In the genomic region with DNA sequence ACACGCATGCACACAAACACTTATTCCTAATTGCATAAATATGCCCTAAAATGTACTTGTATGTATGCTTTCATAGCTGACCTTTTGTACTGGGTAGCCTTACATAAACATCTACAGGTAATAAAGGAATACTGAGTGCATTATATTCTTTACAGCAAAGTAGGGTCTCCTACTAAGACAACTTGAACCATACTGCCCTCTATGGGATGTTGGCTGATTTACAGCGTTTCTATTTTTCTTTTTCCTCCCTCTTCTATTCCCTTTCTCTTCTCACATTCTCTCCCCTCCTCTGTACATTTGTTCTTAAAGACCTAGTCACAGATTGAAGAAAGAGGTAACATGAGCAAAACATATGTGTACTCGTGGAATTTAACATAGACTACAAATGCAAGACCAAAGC, we compare ENCODE assay signal across 14 mouse cellular contexts. TPM values are rescaled to one million over a fixed set of nuclear protein-coding genes. Genes with fewer than 3 reads are reported as not detected.
DNase-seq lines count a peak whose midpoint lies in the region; ATAC-seq and TF ChIP-seq lines count a peak whose summit lies in the region.
"Had no signal": no experiment of that assay in that cellular context is flagged by ENCODE, and none has a peak within 500 bp of the region (broad histone marks: within the 10 kb centered on the region; RNA-seq: fewer than 3 reads in every experiment).

No protein-coding gene starts in this region.

- no peak for TF ChIP-seq EP300 in stomach, postnatal 0 days (optimal IDR thresholded peaks at IDR 0.05)

- no peak overlapping the region for H3K27ac ChIP-seq in intestine, postnatal 0 days (ENCODE audit: low read depth, low read length)
- H3K27ac ChIP-seq in intestine, embryonic 16.5 days (ENCODE audit: low read length), result no peak overlapping the region
- no peak overlapping the region for H3K27ac ChIP-seq in midbrain, embryonic 14.5 days (replicated peaks; ENCODE audit: low read depth, low read length)
- H3K27ac ChIP-seq in midbrain, embryonic 13.5 days, result no peak overlapping the region
- no peak overlapping the region for H3K27ac ChIP-seq in stomach, postnatal 0 days (replicated peaks)
- H3K27ac ChIP-seq: heart, embryonic 13.5 days; limb, embryonic 10.5 days had no signal

- H3K4me1 ChIP-seq in intestine, postnatal 0 days (replicated peaks; ENCODE audit: control insufficient read depth, insufficient read depth, low read length), result no peaks in the 10 kb centered on the region
- H3K4me1 ChIP-seq in intestine, embryonic 16.5 days (ENCODE audit: control insufficient read depth, insufficient read depth, low read length), result no peaks in the 10 kb centered on the region
- no peaks in the 10 kb centered on the region for H3K4me1 ChIP-seq in midbrain, embryonic 14.5 days (ENCODE audit: control insufficient read depth, insufficient read depth, low read length)
- no peaks in the 10 kb centered on the region for H3K4me1 ChIP-seq in midbrain, embryonic 13.5 days (replicated peaks)
- H3K4me1 ChIP-seq in stomach, postnatal 0 days (replicated peaks; ENCODE audit: control insufficient read depth, insufficient read depth), result no peaks in the 10 kb centered on the region
- H3K4me1 ChIP-seq: heart, embryonic 13.5 days; limb, embryonic 10.5 days had no signal

- H3K9me3 ChIP-seq in intestine, postnatal 0 days (ENCODE audit: control insufficient read depth), result no peaks in the 10 kb centered on the region
- H3K9me3 ChIP-seq in intestine, embryonic 16.5 days (ENCODE audit: control insufficient read depth, low read length), result no peaks in the 10 kb centered on the region
- no peaks in the 10 kb centered on the region for H3K9me3 ChIP-seq in midbrain, embryonic 14.5 days (ENCODE audit: control insufficient read depth, low read length)
- no peaks in the 10 kb centered on the region for H3K9me3 ChIP-seq in midbrain, embryonic 13.5 days
- H3K9me3 ChIP-seq in stomach, postnatal 0 days (ENCODE audit: control insufficient read depth, low read length), result no peaks in the 10 kb centered on the region
- H3K9me3 ChIP-seq: G1E; heart, embryonic 13.5 days; limb, embryonic 10.5 days had no signal

- WGBS in intestine, postnatal 0 days, result 35% methylated on average over 3 of the region's 3 CpGs
- whole genome bisulfite sequencing in intestine, embryonic 16.5 days, result 36% methylated on average over 3 of the region's 3 CpGs
- 36% methylated on average over 3 of the region's 3 CpGs for WGBS in midbrain, embryonic 14.5 days
- 35% methylated on average over 3 of the region's 3 CpGs for WGBS in midbrain, embryonic 13.5 days
- 31% methylated on average over 3 of the region's 3 CpGs for WGBS in stomach, postnatal 0 days

- no peak overlapping the region for H3K4me2 ChIP-seq in intestine, postnatal 0 days (replicated peaks; ENCODE audit: low read depth)
- H3K4me2 ChIP-seq in intestine, embryonic 16.5 days (ENCODE audit: low read depth, low read length), result no peak overlapping the region
- no peak overlapping the region for H3K4me2 ChIP-seq in midbrain, embryonic 14.5 days (ENCODE audit: low read length)
- no peak overlapping the region for H3K4me2 ChIP-seq in midbrain, embryonic 13.5 days (replicated peaks)
- H3K4me2 ChIP-seq in stomach, postnatal 0 days (replicated peaks; ENCODE audit: low read depth), result no peak overlapping the region
- H3K4me2 ChIP-seq: heart, embryonic 13.5 days had no signal

- no peaks in the 10 kb centered on the region for H3K27me3 ChIP-seq in intestine, postnatal 0 days (replicated peaks; ENCODE audit: control insufficient read depth, insufficient read depth, low read length)
- no peaks in the 10 kb centered on the region for H3K27me3 ChIP-seq in intestine, embryonic 16.5 days (replicated peaks; ENCODE audit: control insufficient read depth, insufficient read depth, low read length)
- H3K27me3 ChIP-seq in midbrain, embryonic 14.5 days (ENCODE audit: control insufficient read depth, insufficient read depth, low read length), result no peaks in the 10 kb centered on the region
- no peaks in the 10 kb centered on the region for H3K27me3 ChIP-seq in midbrain, embryonic 13.5 days
- H3K27me3 ChIP-seq in stomach, postnatal 0 days (ENCODE audit: control insufficient read depth, insufficient read depth, low read length), result no peaks in the 10 kb centered on the region
- H3K27me3 ChIP-seq: heart, embryonic 13.5 days had no signal

- no peak for ATAC-seq in intestine, postnatal 0 days
- no peak for ATAC-seq in intestine, embryonic 16.5 days
- no peak for ATAC-seq in midbrain, embryonic 14.5 days (ENCODE audit: low FRiP score, low TSS enrichment)
- no peak for ATAC-seq in midbrain, embryonic 13.5 days
- ATAC-seq in stomach, postnatal 0 days (ENCODE audit: low FRiP score, low TSS enrichment), result no peak
- no peak for ATAC-seq in cerebellum, adult (ENCODE audit: insufficient number of reproducible peaks, low FRiP score, low TSS enrichment)

- no peak overlapping the region for H3K9ac ChIP-seq in intestine, postnatal 0 days (ENCODE audit: low read depth, low read length)
- no peak overlapping the region for H3K9ac ChIP-seq in intestine, embryonic 16.5 days (ENCODE audit: low read depth, low read length)
- no peak overlapping the region for H3K9ac ChIP-seq in midbrain, embryonic 14.5 days (replicated peaks; ENCODE audit: low read length)
- H3K9ac ChIP-seq in midbrain, embryonic 13.5 days (replicated peaks), result no peak overlapping the region
- H3K9ac ChIP-seq in stomach, postnatal 0 days (ENCODE audit: low read length), result no peak overlapping the region
- H3K9ac ChIP-seq: heart, embryonic 13.5 days had no signal

- DNase-seq in midbrain, embryonic 14.5 days, result peak; percentile 26
- peak; percentile 28 for DNase-seq in brain, adult 2 months (ENCODE audit: low read depth, low spot score)
- DNase-seq in stomach, postnatal 0 days (ENCODE audit: low spot score), result no peak
- DNase-seq in thymus, postnatal 4 days, result no peak
- DNase-seq: adrenal gland, postnatal 10 days; cerebellum, adult 18-20 months; right cerebral cortex, adult 18-20 months had no signal

- H3K4me3 ChIP-seq in intestine, postnatal 0 days (ENCODE audit: low read depth, low read length), result no peak overlapping the region
- no peak overlapping the region for H3K4me3 ChIP-seq in intestine, embryonic 16.5 days (ENCODE audit: low read length)
- H3K4me3 ChIP-seq in midbrain, embryonic 14.5 days (replicated peaks; ENCODE audit: low read depth, low read length), result no peak overlapping the region
- no peak overlapping the region for H3K4me3 ChIP-seq in midbrain, embryonic 13.5 days (replicated peaks)
- no peak overlapping the region for H3K4me3 ChIP-seq in stomach, postnatal 0 days (ENCODE audit: low read depth, low read length)
- H3K4me3 ChIP-seq: heart, embryonic 13.5 days; limb, embryonic 10.5 days had no signal

- peak; percentile 49 for TF ChIP-seq CTCF in intestine, postnatal 0 days (IDR thresholded peaks at IDR 0.05; ENCODE audit: low read depth)
- TF ChIP-seq CTCF in stomach, postnatal 0 days (IDR thresholded peaks at IDR 0.05; ENCODE audit: low read depth), result peak; percentile 66

- H3K36me3 ChIP-seq in intestine, postnatal 0 days (ENCODE audit: control insufficient read depth, insufficient read depth), result no peaks in the 10 kb centered on the region
- H3K36me3 ChIP-seq in intestine, embryonic 16.5 days (ENCODE audit: control insufficient read depth, insufficient read depth, low read length), result no peaks in the 10 kb centered on the region
- no peaks in the 10 kb centered on the region for H3K36me3 ChIP-seq in midbrain, embryonic 14.5 days (ENCODE audit: control insufficient read depth, insufficient read depth, low read length)
- no peaks in the 10 kb centered on the region for H3K36me3 ChIP-seq in midbrain, embryonic 13.5 days
- no peaks in the 10 kb centered on the region for H3K36me3 ChIP-seq in stomach, postnatal 0 days (ENCODE audit: control insufficient read depth, insufficient read depth, low read length)
- H3K36me3 ChIP-seq: G1E; heart, embryonic 13.5 days; limb, embryonic 10.5 days had no signal

RNA-seq across cellular contexts. Expression of a gene that starts 9.3 kb away (rescaled TPM):
- not detected in 2 replicates for polyA plus RNA-seq in intestine, postnatal 0 days (2015; fragmentation: Nextera tagmentation; extraction: Ambion mirVana)
- polyA plus RNA-seq in intestine, embryonic 16.5 days (2015; fragmentation: Nextera tagmentation; extraction: Ambion mirVana), result not detected in 2 replicates
- polyA plus RNA-seq in midbrain, embryonic 14.5 days (2014; fragmentation: Nextera tagmentation; extraction: Ambion mirVana), result 0.12 TPM in 1 of 2 replicates, not detected in the other
- polyA plus RNA-seq in midbrain, embryonic 13.5 days (2015; fragmentation: Nextera tagmentation; extraction: Ambion mirVana), result 0.14 and 0.52 TPM in 2 replicates
- polyA plus RNA-seq in stomach, postnatal 0 days (2015; fragmentation: Nextera tagmentation; extraction: Ambion mirVana), result 0.04 TPM in 1 of 2 replicates, not detected in the other
- polyA plus RNA-seq: G1E; heart, embryonic 13.5 days; limb, embryonic 10.5 days had no signal

Comparison
In these comparisons a context has a peak if more than half of its experiments do, and no peak if none do; other contexts are left out.
1. DNase-seq: peak in midbrain, embryonic 14.5 days (single experiment) and brain, adult 2 months (single experiment); none in stomach, postnatal 0 days (single experiment) and thymus, postnatal 4 days (single experiment).